Mouse (Mus musculus) testis, adult 2 months (tissue): ENCODE results near the gene Styk1.

Experiments
- CTCF ChIP-seq: fragments of 200-500 bp; IDR thresholded peaks from 2 replicates; pipeline ENCODE4 v1.5.1; 2012; ENCODE audit warnings: low read depth, mild to moderate bottlenecking, inconsistent platforms, low read length, moderate library complexity; ENCODE audit not compliant: control insufficient read depth, insufficient read depth, insufficient replicate concordance
- POLR2A ChIP-seq: fragments of 200-500 bp; IDR thresholded peaks from 2 replicates; pipeline ENCODE4 v1.6.1; 2012; ENCODE audit warnings: low read depth, mild to moderate bottlenecking, inconsistent platforms, low read length, moderate library complexity; ENCODE audit not compliant: control insufficient read depth

- no peak for TF ChIP-seq CTCF
- no peak for TF ChIP-seq POLR2A
These were observed 6.1 kb upstream of the Styk1 start for GRCm38 (mm10) chr6:131359543-131359942.
